Mouse (Mus musculus): ENCODE measurements around the gene Vps25. TPM values are rescaled to one million over a fixed set of nuclear protein-coding genes. Genes with fewer than 3 reads are reported as not detected.

Vps25 gene
- total and polyA plus RNA-seq, 3 experiments = 75.5 to 107 TPM; not detected in 1

- TF ChIP-seq SIN3A (IDR thresholded peaks at IDR 0.05; ENCODE audit: low read length) (0 out of 2 replicates have a peak, but pooled peaks have one; percentile 17), MAX (IDR thresholded peaks at IDR 0.05; ENCODE audit: low read length) (no peak), GATA1 (IDR thresholded peaks at IDR 0.05; ENCODE audit: low read depth, low read length) (0 out of 2 replicates have a peak, but pooled peaks have one; percentile 46), ZNF384 (IDR thresholded peaks at IDR 0.05; ENCODE audit: low read depth, low read length) (no peak)
These were observed 24.1 kb upstream of the Vps25 start (continued) for GRCm38 (mm10) chr11:101229361-101229900.

GRCm38 (mm10) chr11:101230061-101230511, 23.4 kb upstream of the Vps25 start:
- peaks cover 0 to 4% of the 10 kb centered on the region in 2 experiments; a peak in 2 of 4 replicates for H3K27me3 ChIP-seq (ENCODE audit: control insufficient read depth in 1 of 2, insufficient read depth in 2 of 2, low read length in 2 of 2)
- peaks cover 3 to 30% of the 10 kb centered on the region in 2 experiments; a peak in 3 of 4 replicates for H3K4me1 ChIP-seq (ENCODE audit: control insufficient read depth in 1 of 2, insufficient read depth in 2 of 2, low read length in 2 of 2)

DNA sequence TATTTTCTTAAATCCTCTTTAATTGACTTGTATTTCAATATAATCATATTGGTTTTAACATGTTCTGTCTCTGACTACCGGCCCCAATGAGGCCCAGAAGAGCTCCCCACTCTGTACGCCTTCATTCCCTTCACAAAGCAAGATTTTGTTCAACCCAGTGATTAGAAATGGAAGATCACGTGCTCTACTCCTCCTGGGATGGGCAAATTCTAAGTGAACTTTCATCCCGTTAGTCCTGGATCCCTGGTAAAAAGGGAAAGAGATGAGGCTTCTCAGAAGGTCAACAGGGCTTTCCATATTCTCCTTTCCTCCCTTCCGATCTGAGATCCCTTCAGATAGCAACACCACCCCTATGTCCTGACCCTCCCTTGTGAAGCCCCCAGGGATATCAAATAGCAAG, 23.0 kb upstream of the Vps25 start:
- Histone ChIP-seq H3K27ac (ENCODE audit: control insufficient read depth, low read depth, low read length) (no peak overlapping the region), H3K4me1 (ENCODE audit: control insufficient read depth in 1 of 2, insufficient read depth in 2 of 2, low read length in 2 of 2) (peaks cover 3 to 26% of the 10 kb centered on the region in 2 experiments; a peak in 3 of 4 replicates), H3K79me2 (ENCODE audit: control insufficient read depth, insufficient read depth, low read length, poor library complexity) (peaks cover 5% of the 10 kb centered on the region; the same call in 1 of the 2 replicates), H3K9me3 (replicated peaks; ENCODE audit: insufficient read depth, low read length) (no peaks in the 10 kb centered on the region), H3K27me3 (ENCODE audit: control insufficient read depth in 1 of 2, insufficient read depth in 2 of 2, low read length in 2 of 2) (peaks cover 0 to 4% of the 10 kb centered on the region in 2 experiments; a peak in 2 of 4 replicates), H3K36me3 (ENCODE audit: control insufficient read depth in 1 of 2, insufficient read depth in 2 of 2, low read length in 2 of 2) (peaks cover 0 to 16% of the 10 kb centered on the region in 2 experiments; a peak in 2 of 4 replicates), H3K9ac (ENCODE audit: control insufficient read depth, low read depth, low read length, poor library complexity, severe bottlenecking) (no peak overlapping the region), H3K4me3 (ENCODE audit: control insufficient read depth in 1 of 2, insufficient read depth in 1 of 2, low read depth in 2 of 2, low read length in 2 of 2) (no peak overlapping the region)
- TF ChIP-seq RAD21 (IDR thresholded peaks at IDR 0.05; ENCODE audit: low read depth, low read length) = no peak
- TF ChIP-seq USF1 (IDR thresholded peaks at IDR 0.05; ENCODE audit: low read depth, low read length) = 0 out of 2 replicates have a peak, but pooled peaks have one; percentile 31
- DNase-seq (ENCODE audit: low read depth, low spot score) = no peak

More at GRCm38 (mm10) chr11:101230061-101230511, 23.4 kb upstream of the Vps25 start:
- no peak for DNase-seq (ENCODE audit: low read depth, low spot score)
- Histone ChIP-seq H3K79me2 (ENCODE audit: control insufficient read depth, insufficient read depth, low read length, poor library complexity) (peaks cover 5% of the 10 kb centered on the region; the same call in 1 of the 2 replicates), H3K9me3 (replicated peaks; ENCODE audit: insufficient read depth, low read length) (no peaks in the 10 kb centered on the region), H3K9ac (ENCODE audit: control insufficient read depth, low read depth, low read length, poor library complexity, severe bottlenecking) (no peak overlapping the region), H3K36me3 (ENCODE audit: control insufficient read depth in 1 of 2, insufficient read depth in 2 of 2, low read length in 2 of 2) (peaks cover 0 to 16% of the 10 kb centered on the region in 2 experiments; a peak in 2 of 4 replicates), H3K4me3 (ENCODE audit: control insufficient read depth in 1 of 2, insufficient read depth in 1 of 2, low read depth in 2 of 2, low read length in 2 of 2) (no peak overlapping the region), H3K27ac (ENCODE audit: control insufficient read depth, low read depth, low read length) (no peak overlapping the region)
- TF ChIP-seq POLR2A (IDR thresholded peaks at IDR 0.05; ENCODE audit: control insufficient read depth in 1 of 2, insufficient read depth in 1 of 2, low read depth in 1 of 2, low read length in 2 of 2, poor library complexity in 1 of 2) (no peak), TAL1 (IDR thresholded peaks at IDR 0.05; ENCODE audit: low read length) (no peak)

DNA sequence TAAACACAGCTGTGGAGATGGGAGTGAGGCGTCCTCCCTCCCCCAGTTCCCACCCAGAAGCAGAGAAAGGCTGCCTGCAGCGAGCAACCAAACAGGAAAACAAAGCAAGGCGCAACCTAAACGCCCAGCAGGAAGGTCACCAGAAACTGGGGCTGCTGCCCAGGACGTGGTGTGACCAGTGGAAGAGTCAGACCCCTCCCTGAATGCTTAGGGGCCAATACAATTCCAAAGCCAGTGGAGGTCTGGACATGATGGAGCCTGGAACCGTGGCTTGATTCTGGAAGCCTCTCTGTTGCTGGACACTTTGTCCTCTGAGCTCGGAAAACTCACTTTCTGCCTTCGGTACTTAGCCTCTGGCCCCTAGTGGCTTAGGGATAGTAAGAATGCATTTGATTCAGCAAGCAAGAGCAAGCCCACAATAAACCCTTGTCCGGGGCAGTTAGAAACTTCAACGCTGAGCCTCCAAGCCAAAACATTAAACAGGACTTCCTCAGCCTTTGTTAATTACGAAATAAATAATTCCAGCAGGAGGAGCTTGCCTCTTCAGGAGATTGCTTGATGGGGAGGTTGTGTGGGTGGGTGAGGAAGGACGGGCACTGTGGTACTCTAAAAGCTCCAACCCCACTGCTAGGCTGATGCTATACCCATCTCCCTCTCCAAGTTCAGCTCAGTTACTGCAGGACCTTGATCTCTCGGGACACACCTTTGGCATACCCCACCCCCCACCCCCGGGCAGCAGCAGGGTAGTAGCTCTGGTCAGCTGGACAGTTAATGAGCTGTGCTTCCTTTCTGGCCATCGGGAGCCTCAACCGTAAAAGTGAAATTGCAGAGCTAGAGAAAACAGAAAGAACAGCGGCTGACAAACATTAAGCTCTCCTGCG, 22.3 kb upstream of the Vps25 start:
- Histone ChIP-seq H3K4me3 (ENCODE audit: control insufficient read depth in 1 of 2, insufficient read depth in 1 of 2, low read depth in 2 of 2, low read length in 2 of 2) (no peak overlapping the region), H3K27ac (ENCODE audit: control insufficient read depth, low read depth, low read length) (no peak overlapping the region), H3K9ac (ENCODE audit: control insufficient read depth, low read depth, low read length, poor library complexity, severe bottlenecking) (no peak overlapping the region), H3K79me2 (ENCODE audit: control insufficient read depth, insufficient read depth, low read length, poor library complexity) (no peaks in the 10 kb centered on the region), H3K36me3 (ENCODE audit: control insufficient read depth in 1 of 2, insufficient read depth in 2 of 2, low read length in 2 of 2) (peaks cover 0 to 14% of the 10 kb centered on the region in 2 experiments; a peak in 2 of 4 replicates), H3K4me1 (ENCODE audit: control insufficient read depth in 1 of 2, insufficient read depth in 2 of 2, low read length in 2 of 2) (peaks cover 3 to 26% of the 10 kb centered on the region in 2 experiments; a peak in 3 of 4 replicates), H3K27me3 (ENCODE audit: control insufficient read depth in 1 of 2, insufficient read depth in 2 of 2, low read length in 2 of 2) (peaks cover 0 to 4% of the 10 kb centered on the region in 2 experiments; a peak in 2 of 4 replicates), H3K9me3 (replicated peaks; ENCODE audit: insufficient read depth, low read length) (no peaks in the 10 kb centered on the region)
- DNase-seq (ENCODE audit: low read depth, low spot score) = no peak
- TF ChIP-seq MYB (IDR thresholded peaks at IDR 0.05; ENCODE audit: low read depth, low read length) (no peak), JUND (IDR thresholded peaks at IDR 0.05; ENCODE audit: low read depth, low read length) (no peak), ZKSCAN1 (IDR thresholded peaks at IDR 0.05; ENCODE audit: low read depth, low read length) (no peak), GABPA (IDR thresholded peaks at IDR 0.05; ENCODE audit: low read depth, low read length) (no peak), RCOR1 (IDR thresholded peaks at IDR 0.05; ENCODE audit: low read depth, low read length) (no peak), ELF1 (IDR thresholded peaks at IDR 0.05; ENCODE audit: low read depth, low read length) (no peak), MXI1 (IDR thresholded peaks at IDR 0.05; ENCODE audit: low read depth, low read length) (no peak), ZMIZ1 (IDR thresholded peaks at IDR 0.05; ENCODE audit: low read depth, low read length) (no peak), ZNF384 (IDR thresholded peaks at IDR 0.05; ENCODE audit: low read depth, low read length) (no peak), SMC3 (IDR thresholded peaks at IDR 0.05; ENCODE audit: low read depth, low read length) (no peak), ETS1 (IDR thresholded peaks at IDR 0.05; ENCODE audit: low read depth, low read length) (no peak)

All from MEL (cell line).